Mouse (Mus musculus) limb, embryonic 11.5 days (tissue): ENCODE data around the gene Fam20b. TPM values are rescaled to one million over a fixed set of nuclear protein-coding genes. Genes with fewer than 3 reads are reported as not detected.

Source experiments
- ATAC-seq: fragments of 200-750 bp; cut with Nextera tagmentation; 2 replicates; pipeline ENCODE4 v1.8.0; 2017; ENCODE audit warnings: low read depth; ENCODE audit not compliant: insufficient number of reproducible peaks, low FRiP score, low TSS enrichment
- DNase-seq: peaks from one replicate; pipeline ENCODE4 v3.0.0-alpha.2; 2015; ENCODE audit warnings: low spot score
- H3K27ac ChIP-seq: fragments of 300-500 bp; sonication (generic); replicated peaks from 2 replicates; pipeline ENCODE4 v1.5.1; 2014; ENCODE audit warnings: low read depth, mild to moderate bottlenecking, low read length
- H3K27me3 ChIP-seq: fragments of 300-500 bp; sonication (generic); 2 replicates; pipeline ENCODE4 v1.6.1; 2014; ENCODE audit warnings: mild to moderate bottlenecking, low read length, mixed read lengths; ENCODE audit not compliant: control insufficient read depth, insufficient read depth
- H3K36me3 ChIP-seq: fragments of 300-500 bp; sonication (generic); 2 replicates; pipeline ENCODE4 v1.6.1; 2014; ENCODE audit warnings: mild to moderate bottlenecking, low read length, moderate library complexity, mixed read lengths; ENCODE audit not compliant: control insufficient read depth, insufficient read depth
- H3K4me1 ChIP-seq: fragments of 300-500 bp; sonication (generic); 2 replicates; pipeline ENCODE4 v1.6.1; 2014; ENCODE audit warnings: low read length, mixed read lengths; ENCODE audit not compliant: control insufficient read depth, insufficient read depth
- H3K4me2 ChIP-seq: fragments of 300-500 bp; sonication (generic); 2 replicates; pipeline ENCODE4 v1.6.1; 2014; ENCODE audit warnings: low read depth, mild to moderate bottlenecking, moderate library complexity; ENCODE audit not compliant: severe bottlenecking
- H3K4me3 ChIP-seq: fragments of 300-500 bp; sonication (generic); 2 replicates; pipeline ENCODE4 v1.5.1; 2014; ENCODE audit warnings: low read depth, low read length
- H3K9ac ChIP-seq: fragments of 300-500 bp; sonication (generic); 2 replicates; pipeline ENCODE4 v1.6.1; 2014; ENCODE audit warnings: mild to moderate bottlenecking, low read length
- H3K9me3 ChIP-seq: fragments of 300-500 bp; sonication (generic); 2 replicates; pipeline ENCODE4 v1.6.1; 2016; ENCODE audit warnings: low read length; ENCODE audit not compliant: control insufficient read depth
- WGBS: fragments of 180-500 bp; shearing (Covaris S2); extraction: QIAGEN DNeasy Blood & Tissue Kit; methylation state at CpG from one replicate; pipeline ENCODE4 v1.1.7; 2014; 5-methylcytosine and 5-hydroxymethylcytosine counted together
- polyA plus RNA-seq: library from polyadenylated mRNA; unstranded; fragments of >200 nt; fragmentation: Nextera tagmentation; extraction: Ambion mirVana; gene quantifications from 2 replicates; pipeline ENCODE4 v1.2.1, GENCODE M21; 2014

Fam20b gene
- polyA plus RNA-seq, 1 experiment from 2014 or later = 21.3 TPM

GRCm38 (mm10) chr1:156720046-156720445 lies 1.2 kb upstream of the Fam20b start:
- DNase-seq (no peak), ATAC-seq (no peak)
- Histone ChIP-seq H3K4me3 (no peak overlapping the region), H3K9me3 (no peaks in the 10 kb centered on the region), H3K27ac (no peak overlapping the region), H3K9ac (no peak overlapping the region), H3K36me3 (no peaks in the 10 kb centered on the region), H3K4me2 (no peak overlapping the region), H3K4me1 (no peaks in the 10 kb centered on the region), H3K27me3 (no peaks in the 10 kb centered on the region)
- WGBS = 62% methylated on average over 4 of the region's 4 CpGs

- H3K27me3 ChIP-seq = no peaks in the 10 kb centered on the region
- H3K9me3 ChIP-seq = no peaks in the 10 kb centered on the region
- peak; percentile 83 for DNase-seq
- H3K4me2 ChIP-seq = peak overlapping the region; percentile 52
- H3K4me3 ChIP-seq = peak overlapping the region; percentile 92
- H3K9ac ChIP-seq = peak overlapping the region; percentile 84
- H3K36me3 ChIP-seq = no peaks in the 10 kb centered on the region
- H3K4me1 ChIP-seq = no peaks in the 10 kb centered on the region
- WGBS = under 1% methylated on average over 61 of the region's 73 CpGs
- peak overlapping the region; percentile 79 for H3K27ac ChIP-seq
- ATAC-seq = peak; percentile 90
These were observed 468 bp downstream of the Fam20b start for GRCm38 (mm10) chr1:156718286-156718949.

- 15% methylated on average over 13 of the region's 13 CpGs for WGBS
- H3K36me3 ChIP-seq = no peaks in the 10 kb centered on the region
- DNase-seq = no peak
- H3K4me3 ChIP-seq = peak overlapping the region; percentile 92
- no peaks in the 10 kb centered on the region for H3K27me3 ChIP-seq
- no peak overlapping the region for H3K27ac ChIP-seq
- no peaks in the 10 kb centered on the region for H3K4me1 ChIP-seq
- H3K4me2 ChIP-seq = peak overlapping the region; percentile 52
- no peaks in the 10 kb centered on the region for H3K9me3 ChIP-seq
- ATAC-seq = no peak
- H3K9ac ChIP-seq = peak overlapping the region; percentile 84
These were observed 1.1 kb downstream of the Fam20b start for GRCm38 (mm10) chr1:156717751-156718285.

GRCm38 (mm10) chr1:156716681-156717080 lies 2.2 kb downstream of the Fam20b start:
- 94% methylated on average over 6 of the region's 6 CpGs for WGBS
- no peak for ATAC-seq
- no peak for DNase-seq

GRCm38 (mm10) chr1:156710472-156711098 lies 8.3 kb downstream of the Fam20b start:
- Histone ChIP-seq H3K4me1 (peaks cover 5% of the 10 kb centered on the region; the same call in 1 of the 2 replicates), H3K27me3 (no peaks in the 10 kb centered on the region), H3K36me3 (no peaks in the 10 kb centered on the region), H3K9ac (no peak overlapping the region), H3K27ac (0 out of 2 replicates have a peak overlapping the region, but pooled peaks have one; percentile 52), H3K4me3 (no peak overlapping the region), H3K4me2 (no peak overlapping the region), H3K9me3 (no peaks in the 10 kb centered on the region)
- no peak for ATAC-seq
- DNase-seq = no peak
- WGBS = 60% methylated on average over 10 of the region's 10 CpGs

More at GRCm38 (mm10) chr1:156716681-156717080, 2.2 kb downstream of the Fam20b start:
- no peak overlapping the region for H3K4me3 ChIP-seq
- no peaks in the 10 kb centered on the region for H3K9me3 ChIP-seq
- no peaks in the 10 kb centered on the region for H3K36me3 ChIP-seq
- no peaks in the 10 kb centered on the region for H3K27me3 ChIP-seq
- H3K27ac ChIP-seq = no peak overlapping the region
- no peak overlapping the region for H3K9ac ChIP-seq
- H3K4me2 ChIP-seq = no peak overlapping the region
- no peaks in the 10 kb centered on the region for H3K4me1 ChIP-seq

GRCm38 (mm10) chr1:156708672-156709071 lies 10.2 kb downstream of the Fam20b start:
- no peak for ATAC-seq
- Histone ChIP-seq H3K4me2 (no peak overlapping the region), H3K27ac (no peak overlapping the region), H3K9me3 (no peaks in the 10 kb centered on the region), H3K9ac (no peak overlapping the region), H3K36me3 (no peaks in the 10 kb centered on the region), H3K4me3 (no peak overlapping the region), H3K27me3 (no peaks in the 10 kb centered on the region), H3K4me1 (peaks cover 5% of the 10 kb centered on the region; the same call in 1 of the 2 replicates)
- no peak for DNase-seq
- WGBS = 89% methylated on average over 3 of the region's 3 CpGs

- H3K36me3 ChIP-seq = 0 out of 2 replicates have a peak, but pooled peaks cover 3% of the 10 kb centered on the region
- no peak overlapping the region for H3K4me2 ChIP-seq
- WGBS = 83% methylated on average over 10 of the region's 10 CpGs
- no peak for DNase-seq
- H3K4me3 ChIP-seq = no peak overlapping the region
- no peaks in the 10 kb centered on the region for H3K9me3 ChIP-seq
- no peak overlapping the region for H3K9ac ChIP-seq
- H3K4me1 ChIP-seq = peaks cover 2% of the 10 kb centered on the region; the same call in 1 of the 2 replicates
- no peaks in the 10 kb centered on the region for H3K27me3 ChIP-seq
- ATAC-seq = no peak
- no peak overlapping the region for H3K27ac ChIP-seq
These were observed 13.1 kb downstream of the Fam20b start for GRCm38 (mm10) chr1:156705696-156706285.

GRCm38 (mm10) chr1:156703444-156703843 lies 15.4 kb downstream of the Fam20b start:
- no peak overlapping the region for H3K4me3 ChIP-seq
- H3K4me2 ChIP-seq = no peak overlapping the region
- 0 out of 2 replicates have a peak, but pooled peaks cover 5% of the 10 kb centered on the region for H3K36me3 ChIP-seq
- no peaks in the 10 kb centered on the region for H3K4me1 ChIP-seq
- H3K27me3 ChIP-seq = no peaks in the 10 kb centered on the region
- H3K9me3 ChIP-seq = no peaks in the 10 kb centered on the region
- no peak overlapping the region for H3K9ac ChIP-seq
- H3K27ac ChIP-seq = no peak overlapping the region
- no peak for ATAC-seq
- DNase-seq = no peak
- WGBS = 92% methylated on average over 4 of the region's 4 CpGs
